Mouse (Mus musculus) ovary, adult 10 weeks (tissue): ENCODE measurements around the gene Arpc3. TPM values are rescaled to one million over a fixed set of nuclear protein-coding genes. Genes with fewer than 3 reads are reported as not detected.

Experiments
- polyA plus RNA-seq: library from polyadenylated mRNA; stranded (reverse); fragments of 350-450 nt; fragmentation: Illumina TruSeq; extraction: RNeasy Lipid Tissue Mini Kit (QIAGEN cat#74804); gene quantifications from one replicate; pipeline ENCODE4 v1.2.3, GENCODE M21; 2014

The Arpc3 gene
- 140 TPM for polyA plus RNA-seq

GRCm38 (mm10) chr5:122391786-122392180, at the start of gene Arpc3:
Gene Arpc3, plus strand, starts transcription at chr5:122391878.

GRCm38 (mm10) chr5:122353807-122354491, 37.7 kb upstream of the Arpc3 start, which contains the start of the genes Rad9b and Vps29:
Gene Rad9b, minus strand, starts transcription at chr5:122354233.
Gene Vps29, plus strand, starts transcription at chr5:122354369.

GRCm38 (mm10) chr5:122371591-122372191, 20.0 kb upstream of the Arpc3 start, which contains the start of gene Gpn3:
Gene Gpn3, plus strand, starts transcription at chr5:122371876.

GRCm38 (mm10) chr5:122372192-122372769, 19.4 kb upstream of the Arpc3 start, which contains the start of gene Fam216a:
Gene Fam216a, minus strand, starts transcription at chr5:122372364.

GRCm38 (mm10) chr5:122421271-122422068, 29.8 kb downstream of the Arpc3 start, which contains the start of gene Anapc7:
Gene Anapc7, plus strand, starts transcription at chr5:122421693.

Other genes with a start within 250 kb of the Arpc3 start
- gene Ppp1cc, start 233.6 kb upstream of the Arpc3 start, polyA plus RNA-seq = 470 TPM
- 1.1 TPM for gene Hvcn1, start 185.1 kb upstream of the Arpc3 start, polyA plus RNA-seq
- gene Tctn1, start 127.4 kb upstream of the Arpc3 start, polyA plus RNA-seq = 2.5 TPM
- gene Pptc7, start 107.5 kb upstream of the Arpc3 start, polyA plus RNA-seq = 35.9 TPM
- 2.8 TPM for gene Rad9b, start 37.6 kb upstream of the Arpc3 start, polyA plus RNA-seq
- 140 TPM for gene Vps29, start 37.5 kb upstream of the Arpc3 start, polyA plus RNA-seq
- 20.9 TPM for gene Gpn3, start 20.0 kb upstream of the Arpc3 start, polyA plus RNA-seq
- gene Fam216a, start 19.5 kb upstream of the Arpc3 start, polyA plus RNA-seq = 20.3 TPM
- 14.4 TPM for gene Anapc7, start 29.8 kb downstream of the Arpc3 start, polyA plus RNA-seq
- 300 TPM for gene Atp2a2, start 110.3 kb downstream of the Arpc3 start, polyA plus RNA-seq
- gene Ift81, start 222.6 kb downstream of the Arpc3 start, polyA plus RNA-seq = 72.1 TPM